Mouse (Mus musculus) forebrain, embryonic 11.5 days (tissue): ENCODE results near the gene S1pr4. TPM values are rescaled to one million over a fixed set of nuclear protein-coding genes. Genes with fewer than 3 reads are reported as not detected.

Experiments
- ATAC-seq: fragments of 200-750 bp; cut with Nextera tagmentation; replicated peaks from 2 replicates; pipeline ENCODE4 v1.8.0; 2017; ENCODE audit warnings: moderate TSS enrichment; ENCODE audit not compliant: low FRiP score
- DNase-seq: peaks from one replicate; pipeline ENCODE4 v3.0.0-alpha.2; 2017; ENCODE audit warnings: low spot score
- H3K27ac ChIP-seq: fragments of 300-500 bp; sonication (generic); 2 replicates; pipeline ENCODE4 v1.5.1; 2014; ENCODE audit warnings: low read depth, low read length
- H3K27me3 ChIP-seq: fragments of 300-500 bp; sonication (generic); 2 replicates; pipeline ENCODE4 v1.6.1; 2014; ENCODE audit warnings: mild to moderate bottlenecking, low read length, mixed read lengths; ENCODE audit not compliant: control insufficient read depth, insufficient read depth
- H3K36me3 ChIP-seq: fragments of 300-500 bp; sonication (generic); 2 replicates; pipeline ENCODE4 v1.6.1; 2014; ENCODE audit warnings: mild to moderate bottlenecking, low read length, moderate library complexity, mixed read lengths; ENCODE audit not compliant: control insufficient read depth, insufficient read depth
- H3K4me1 ChIP-seq: fragments of 300-500 bp; sonication (generic); replicated peaks from 2 replicates; pipeline ENCODE4 v1.6.1; 2014; ENCODE audit warnings: low read length, mixed read lengths; ENCODE audit not compliant: control insufficient read depth, insufficient read depth
- H3K4me2 ChIP-seq: fragments of 300-500 bp; sonication (generic); 2 replicates; pipeline ENCODE4 v1.6.1; 2014; ENCODE audit warnings: low read depth, mild to moderate bottlenecking, low read length, moderate library complexity, mixed read lengths; ENCODE audit not compliant: severe bottlenecking
- H3K4me3 ChIP-seq: fragments of 300-500 bp; sonication (generic); 2 replicates; pipeline ENCODE4 v1.5.1; 2014; ENCODE audit warnings: low read depth, low read length
- H3K9ac ChIP-seq: fragments of 300-500 bp; sonication (generic); 2 replicates; pipeline ENCODE4 v1.6.1; 2014; ENCODE audit warnings: low read length
- H3K9me3 ChIP-seq: fragments of 300-500 bp; sonication (generic); 2 replicates; pipeline ENCODE4 v1.6.1; 2016; ENCODE audit warnings: low read length, mixed read lengths; ENCODE audit not compliant: control insufficient read depth
- WGBS: fragments of 180-500 bp; shearing (Covaris S2); extraction: QIAGEN DNeasy Blood & Tissue Kit; methylation state at CpG from one replicate; pipeline ENCODE4 v1.1.7; 2014; 5-methylcytosine and 5-hydroxymethylcytosine counted together
- polyA plus RNA-seq: library from polyadenylated mRNA; unstranded; fragments of >200 nt; fragmentation: Nextera tagmentation; extraction: Ambion mirVana; gene quantifications from 2 replicates; pipeline ENCODE4 v1.2.1, GENCODE M21; 2014

S1pr4 gene
- polyA plus RNA-seq, 1 experiment from 2014 or later: 0.68 TPM

GRCm38 (mm10) chr10:81498316-81499249, 1.3 kb downstream of the S1pr4 start:
- Histone ChIP-seq H3K4me3 (no peak overlapping the region), H3K4me1 (peaks cover 8% of the 10 kb centered on the region), H3K27me3 (no peaks in the 10 kb centered on the region; the same call in 1 of the 2 replicates), H3K9ac (no peak overlapping the region; the same call in 1 of the 2 replicates), H3K4me2 (no peak overlapping the region), H3K27ac (no peak overlapping the region), H3K36me3 (no peaks in the 10 kb centered on the region), H3K9me3 (no peaks in the 10 kb centered on the region)
- ATAC-seq: no peak
- peak; percentile 55 for DNase-seq
- WGBS: 86% methylated on average over 38 of the region's 38 CpGs

GRCm38 (mm10) chr10:81497401-81498270, 2.3 kb downstream of the S1pr4 start:
- H3K4me1 ChIP-seq: peaks cover 8% of the 10 kb centered on the region
- no peaks in the 10 kb centered on the region; the same call in 1 of the 2 replicates for H3K36me3 ChIP-seq
- no peaks in the 10 kb centered on the region for H3K27me3 ChIP-seq
- peak overlapping the region; percentile 83 for H3K4me2 ChIP-seq
- H3K4me3 ChIP-seq: no peak overlapping the region
- WGBS: 87% methylated on average over 17 of the region's 17 CpGs
- no peak for ATAC-seq
- H3K27ac ChIP-seq: no peak overlapping the region
- no peak for DNase-seq
- no peaks in the 10 kb centered on the region for H3K9me3 ChIP-seq
- H3K9ac ChIP-seq: no peak overlapping the region

GRCm38 (mm10) chr10:81496969-81497368, 3.0 kb downstream of the S1pr4 start:
- H3K4me2 ChIP-seq: peak overlapping the region; percentile 83
- WGBS: 31% methylated on average over 4 of the region's 4 CpGs
- H3K36me3 ChIP-seq: no peaks in the 10 kb centered on the region; the same call in 1 of the 2 replicates
- peaks cover 8% of the 10 kb centered on the region for H3K4me1 ChIP-seq
- DNase-seq (no peak), ATAC-seq (no peak)
- H3K27ac ChIP-seq: no peak overlapping the region; the same call in 1 of the 2 replicates
- peak overlapping the region; percentile 37; the same call in 1 of the 2 replicates for H3K9ac ChIP-seq
- no peaks in the 10 kb centered on the region for H3K9me3 ChIP-seq
- H3K4me3 ChIP-seq: peak overlapping the region; percentile 84
- H3K27me3 ChIP-seq: no peaks in the 10 kb centered on the region

- DNase-seq: peak; percentile 98
These were observed 3.5 kb downstream of the S1pr4 start, which contains the start of gene Ncln for GRCm38 (mm10) chr10:81496264-81496901. Gene Ncln (minus strand): TSS chr10:81496392.

GRCm38 (mm10) chr10:81495616-81496263, 4.2 kb downstream of the S1pr4 start:
- peak overlapping the region; percentile 83 for H3K4me2 ChIP-seq

More at GRCm38 (mm10) chr10:81496264-81496901, 3.5 kb downstream of the S1pr4 start, which contains the start of gene Ncln:
- Histone ChIP-seq H3K27ac (peak within 1 kb of the TSS; percentile 20; the same call in 1 of the 2 replicates), H3K9me3 (no peaks in the 10 kb centered on the region), H3K36me3 (no peaks in the 10 kb centered on the region; the same call in none of the 2 replicates), H3K27me3 (no peaks in the 10 kb centered on the region), H3K9ac (peak within 1 kb of the TSS; percentile 71), H3K4me2 (peak within 1 kb of the TSS; percentile 83), H3K4me1 (peaks cover 8% of the 10 kb centered on the region), H3K4me3 (peak within 1 kb of the TSS; percentile 84)
- under 1% methylated on average over 44 of the region's 45 CpGs for whole genome bisulfite sequencing
- ATAC-seq: peak; percentile 96

GRCm38 (mm10) chr10:81495151-81495550, 4.8 kb downstream of the S1pr4 start:
- peak; percentile 50 for DNase-seq
- Histone ChIP-seq H3K4me2 (peak overlapping the region; percentile 83), H3K9me3 (no peaks in the 10 kb centered on the region)

More at GRCm38 (mm10) chr10:81495616-81496263, 4.2 kb downstream of the S1pr4 start:
- Histone ChIP-seq H3K27me3 (no peaks in the 10 kb centered on the region), H3K27ac (no peak overlapping the region), H3K4me1 (peaks cover 8% of the 10 kb centered on the region), H3K36me3 (peaks cover 2% of the 10 kb centered on the region), H3K9ac (peak overlapping the region; percentile 71), H3K9me3 (no peaks in the 10 kb centered on the region), H3K4me3 (peak overlapping the region; percentile 84)
- 1% methylated on average over 41 of the region's 41 CpGs for WGBS
- DNase-seq (peak; percentile 52), ATAC-seq (peak; percentile 34)

GRCm38 (mm10) chr10:81494260-81495041, 5.5 kb downstream of the S1pr4 start:
- no peak overlapping the region for H3K27ac ChIP-seq
- ATAC-seq (no peak), DNase-seq (no peak)
- WGBS: 94% methylated on average over 11 of the region's 11 CpGs
- peak overlapping the region; percentile 84 for H3K4me3 ChIP-seq
- peaks cover 2% of the 10 kb centered on the region for H3K36me3 ChIP-seq
- peak overlapping the region; percentile 83; the same call in 1 of the 2 replicates for H3K4me2 ChIP-seq
- H3K4me1 ChIP-seq: peaks cover 8% of the 10 kb centered on the region
- no peaks in the 10 kb centered on the region for H3K27me3 ChIP-seq
- H3K9me3 ChIP-seq: no peaks in the 10 kb centered on the region
- no peak overlapping the region for H3K9ac ChIP-seq

More at GRCm38 (mm10) chr10:81495151-81495550, 4.8 kb downstream of the S1pr4 start:
- Histone ChIP-seq H3K4me3 (peak overlapping the region; percentile 84), H3K4me1 (peaks cover 8% of the 10 kb centered on the region), H3K9ac (peak overlapping the region; percentile 71), H3K27me3 (no peaks in the 10 kb centered on the region), H3K36me3 (peaks cover 2% of the 10 kb centered on the region), H3K27ac (no peak overlapping the region)
- WGBS: 78% methylated on average over 6 of the region's 6 CpGs
- ATAC-seq: no peak
